Mouse (Mus musculus) kidney, adult 2 months (tissue): ENCODE results near the gene Hsd11b2. TPM values are rescaled to one million over a fixed set of nuclear protein-coding genes. Genes with fewer than 3 reads are reported as not detected.

Experiments used
- DNase-seq: peaks from one replicate; pipeline ENCODE4 v3.0.0; 2021
- H3K27ac ChIP-seq: fragments of 200-500 bp; 2 replicates; pipeline ENCODE4 v1.5.1; 2012; ENCODE audit warnings: low read depth, low read length, control low read depth, inconsistent platforms; ENCODE audit not compliant: insufficient read depth
- H3K27me3 ChIP-seq: fragments of 200-500 bp; replicated peaks from 2 replicates; pipeline ENCODE4 v1.6.1; 2012; ENCODE audit warnings: mild to moderate bottlenecking, moderate library complexity, low read length, inconsistent platforms; ENCODE audit not compliant: control insufficient read depth, insufficient read depth
- H3K36me3 ChIP-seq: fragments of 200-500 bp; 2 replicates; pipeline ENCODE4 v1.6.1; 2012; ENCODE audit warnings: mild to moderate bottlenecking, moderate library complexity, low read length, inconsistent platforms; ENCODE audit not compliant: control insufficient read depth, insufficient read depth
- H3K4me1 ChIP-seq: fragments of 200-500 bp; 2 replicates; pipeline ENCODE4 v1.6.1; 2011; ENCODE audit warnings: low read length; ENCODE audit not compliant: control insufficient read depth, insufficient read depth
- H3K4me3 ChIP-seq: fragments of 200-500 bp; 2 replicates; pipeline ENCODE4 v1.5.1; 2011; ENCODE audit warnings: mild to moderate bottlenecking, low read depth, low read length, control low read depth; ENCODE audit not compliant: insufficient read depth
- CTCF ChIP-seq: fragments of 200-500 bp; conservative IDR thresholded peaks from 2 replicates; pipeline ENCODE4 v1.5.1; 2011; ENCODE audit warnings: low read depth, mild to moderate bottlenecking, control low read depth, low read length, moderate library complexity, mixed read lengths; ENCODE audit not compliant: insufficient read depth, insufficient read length
- POLR2A ChIP-seq: fragments of 200-500 bp; IDR thresholded peaks from one replicate; pipeline ENCODE4 v1.6.1; 2011; ENCODE audit warnings: low read depth, low read length, control low read depth
- WGBS: fragments of 180-500 bp; shearing (Covaris S2); methylation state at CpG from one replicate; pipeline ENCODE4 v1.1.7; 2018; 5-methylcytosine and 5-hydroxymethylcytosine counted together
- polyA plus RNA-seq: library from polyadenylated mRNA; depleted of rRNA; stranded (reverse); fragments of >200 nt; gene quantifications from 2 replicates; pipeline ENCODE4 v1.2.3, GENCODE M21; 2012

Gene Hsd11b2
- polyA plus RNA-seq, 1 experiment, result 310 TPM

DNA sequence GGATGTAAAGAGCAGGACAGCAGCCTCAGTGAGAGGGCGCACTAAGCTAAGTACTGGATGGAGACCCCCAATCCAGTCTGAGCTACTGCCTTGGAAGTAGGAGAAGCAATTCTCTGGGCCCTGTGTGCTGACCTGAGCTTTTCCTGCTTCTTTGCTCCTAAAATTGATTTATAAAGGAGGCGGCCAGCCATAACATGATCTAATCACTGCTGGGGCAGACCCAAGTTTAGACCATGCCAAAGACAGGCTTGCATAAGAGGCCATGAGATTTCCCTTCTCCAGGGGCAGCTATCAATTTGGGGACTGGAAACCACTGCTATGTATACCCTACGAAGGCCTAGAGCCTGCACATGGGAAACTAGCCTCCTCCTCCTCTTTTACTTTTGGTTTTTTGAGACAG is 10.7 kb downstream of the Hsd11b2 start:
- peak; percentile 55 for DNase-seq
- H3K4me1 ChIP-seq, result peaks cover 10% of the 10 kb centered on the region
- TF ChIP-seq CTCF (no peak), POLR2A (no peak)

GRCm38 (mm10) chr8:105531774-105532173 is 13.2 kb downstream of the Hsd11b2 start:
- H3K27ac ChIP-seq, result no peak overlapping the region
- DNase-seq, result peak; percentile 71
- no peak for TF ChIP-seq POLR2A
- peak; percentile 65 for TF ChIP-seq CTCF
- H3K36me3 ChIP-seq, result no peaks in the 10 kb centered on the region
- 50% methylated on average over 2 of the region's 2 CpGs for WGBS
- peaks cover 10% of the 10 kb centered on the region for H3K4me1 ChIP-seq
- no peaks in the 10 kb centered on the region for H3K27me3 ChIP-seq
- no peak overlapping the region for H3K4me3 ChIP-seq

More for the DNA sequence above, 10.7 kb downstream of the Hsd11b2 start:
- WGBS, result 71% methylated on average over 3 of the region's 3 CpGs
- peaks cover 2% of the 10 kb centered on the region for H3K36me3 ChIP-seq
- H3K27me3 ChIP-seq, result no peaks in the 10 kb centered on the region
- peak overlapping the region; percentile 37; the same call in 1 of the 2 replicates for H3K27ac ChIP-seq
- H3K4me3 ChIP-seq, result no peak overlapping the region

DNA sequence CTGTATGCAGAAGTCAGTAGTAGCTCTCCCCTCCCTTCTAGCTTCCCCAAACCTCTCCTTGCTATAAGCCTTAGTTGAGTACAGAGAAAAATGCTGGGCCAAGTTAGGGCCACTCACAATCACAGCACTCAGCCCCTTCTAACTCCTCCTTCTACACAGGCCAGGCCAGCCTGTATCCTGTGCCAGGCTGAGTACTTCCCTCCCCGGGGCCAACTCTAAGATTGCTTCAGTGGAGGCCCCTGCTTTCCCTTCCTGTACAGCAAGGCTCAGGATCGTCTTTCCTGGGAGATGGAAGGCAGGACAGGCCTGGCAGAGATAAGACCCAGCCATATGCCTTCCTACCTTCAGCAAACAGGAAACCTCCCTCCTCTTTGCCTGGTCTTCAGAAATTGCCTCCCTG is 14.9 kb downstream of the Hsd11b2 start:
- peaks cover 10% of the 10 kb centered on the region for H3K4me1 ChIP-seq
- peak overlapping the region; percentile 46; the same call in 1 of the 2 replicates for H3K27ac ChIP-seq
- 9% methylated on average over 2 of the region's 2 CpGs for WGBS
- TF ChIP-seq POLR2A, result no peak
- TF ChIP-seq CTCF, result no peak
- no peaks in the 10 kb centered on the region for H3K27me3 ChIP-seq
- H3K36me3 ChIP-seq, result 0 out of 2 replicates have a peak, but pooled peaks cover 3% of the 10 kb centered on the region
- no peak overlapping the region for H3K4me3 ChIP-seq
- DNase-seq, result no peak

- DNase-seq, result peak; percentile 75
- Histone ChIP-seq H3K4me1 (peaks cover 9% of the 10 kb centered on the region), H3K27ac (peak overlapping the region; percentile 46; the same call in 1 of the 2 replicates), H3K4me3 (no peak overlapping the region), H3K27me3 (no peaks in the 10 kb centered on the region), H3K36me3 (peaks cover 5% of the 10 kb centered on the region; the same call in 1 of the 2 replicates)
- TF ChIP-seq CTCF (peak; percentile 79), POLR2A (no peak)
- 0% methylated on average over 1 of the region's 1 CpGs for WGBS
These were observed 15.4 kb downstream of the Hsd11b2 start for GRCm38 (mm10) chr8:105533892-105534329.

DNA sequence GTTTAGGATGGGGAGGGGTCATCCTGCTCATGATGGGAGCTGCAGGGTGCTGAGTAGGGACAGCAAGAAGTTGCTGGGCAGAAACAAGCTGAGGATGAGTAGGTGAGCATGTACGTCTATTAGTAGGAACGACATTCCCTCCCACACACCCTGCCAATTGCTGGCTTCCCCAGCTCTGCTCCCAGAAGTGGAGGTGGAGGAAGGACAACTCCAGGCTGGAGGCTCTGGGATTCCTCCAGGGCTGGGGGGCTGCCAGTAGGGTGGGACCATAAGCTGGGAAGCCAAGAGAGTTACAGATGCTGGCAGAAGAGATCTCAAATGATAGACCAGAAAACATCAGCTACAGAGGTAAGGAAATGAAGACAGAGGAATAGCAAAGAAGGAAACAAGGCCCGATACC is 18.0 kb downstream of the Hsd11b2 start:
- no peak for DNase-seq
- WGBS, result 85% methylated on average over 3 of the region's 3 CpGs
- Histone ChIP-seq H3K4me1 (peaks cover 7% of the 10 kb centered on the region; the same call in 1 of the 2 replicates), H3K27ac (no peak overlapping the region), H3K27me3 (no peaks in the 10 kb centered on the region), H3K4me3 (no peak overlapping the region), H3K36me3 (peaks cover 7% of the 10 kb centered on the region; the same call in 1 of the 2 replicates)
- TF ChIP-seq CTCF (no peak), POLR2A (no peak)

- Histone ChIP-seq H3K4me1 (peaks cover 7% of the 10 kb centered on the region; the same call in 1 of the 2 replicates), H3K27ac (no peak overlapping the region)
- 59% methylated on average over 6 of the region's 6 CpGs for whole genome bisulfite sequencing
These were observed 18.6 kb downstream of the Hsd11b2 start for GRCm38 (mm10) chr8:105537011-105537677.

DNA sequence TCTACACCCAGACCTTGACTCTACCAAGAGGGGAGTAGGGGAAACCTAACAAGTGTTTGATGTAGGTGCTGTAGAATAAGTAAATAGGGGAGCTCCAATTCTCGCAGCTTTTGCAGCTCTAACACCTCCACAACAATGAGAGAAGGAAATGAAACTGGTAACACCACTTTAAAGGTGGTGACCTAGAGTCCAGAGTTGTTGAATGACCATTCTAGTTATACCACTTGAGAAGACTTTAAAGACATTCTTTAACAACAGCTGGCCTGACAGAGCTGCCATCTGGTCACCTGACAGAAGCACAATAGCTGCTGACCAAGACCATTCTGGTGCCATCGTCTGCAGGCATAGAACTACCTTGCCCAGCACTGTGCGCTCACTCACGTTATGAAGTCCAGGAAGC is 20.4 kb downstream of the Hsd11b2 start:
- 69% methylated on average over 4 of the region's 4 CpGs for WGBS
- H3K4me1 ChIP-seq, result peaks cover 7% of the 10 kb centered on the region; the same call in 1 of the 2 replicates
- H3K27me3 ChIP-seq, result no peaks in the 10 kb centered on the region
- H3K4me3 ChIP-seq, result no peak overlapping the region
- peaks cover 7% of the 10 kb centered on the region; the same call in 1 of the 2 replicates for H3K36me3 ChIP-seq
- DNase-seq, result no peak
- no peak for TF ChIP-seq POLR2A
- TF ChIP-seq CTCF, result no peak
- no peak overlapping the region for H3K27ac ChIP-seq

More at GRCm38 (mm10) chr8:105537011-105537677, 18.6 kb downstream of the Hsd11b2 start:
- Histone ChIP-seq H3K36me3 (peaks cover 7% of the 10 kb centered on the region; the same call in 1 of the 2 replicates), H3K4me3 (no peak overlapping the region), H3K27me3 (no peaks in the 10 kb centered on the region)
- no peak for DNase-seq
- no peak for TF ChIP-seq CTCF
- TF ChIP-seq POLR2A, result no peak
